Mouse (Mus musculus) liver, embryonic 14.5 days (tissue): ENCODE measurements around the gene Ptges3l.

ENCODE experiments used
- CTCF ChIP-seq: IDR thresholded peaks from 2 replicates; pipeline ENCODE4 v1.5.1; 2016; ENCODE audit warnings: antibody characterized with exemption, low read depth, control low read depth
- EP300 ChIP-seq: IDR thresholded peaks from 2 replicates; pipeline ENCODE4 v1.6.1; 2016; ENCODE audit warnings: antibody characterized with exemption, low read depth

DNA sequence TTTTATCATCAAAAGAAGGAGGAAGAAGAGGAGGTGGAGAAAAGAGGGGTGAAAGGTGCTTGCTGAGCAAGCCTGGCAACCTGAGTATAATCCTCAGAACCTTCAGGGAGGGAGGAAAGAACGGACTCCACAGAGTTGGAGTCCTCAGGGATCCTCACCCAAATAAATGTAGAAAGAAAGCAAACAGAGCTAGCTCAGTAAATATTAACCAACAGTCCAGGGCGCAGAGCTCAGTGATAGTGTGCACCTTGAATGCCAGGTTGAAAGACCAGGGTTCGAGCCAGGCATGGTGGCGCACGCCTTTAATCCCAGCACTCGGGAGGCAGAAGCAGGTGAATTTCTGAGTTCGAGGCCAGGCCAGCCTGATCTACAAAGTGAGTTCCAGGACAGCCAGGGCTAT lies 30.5 kb upstream of the Ptges3l start:
- TF ChIP-seq CTCF (no peak), EP300 (no peak)
